Mouse (Mus musculus) heart, embryonic 11.5 days (tissue): ENCODE results near the gene Tpx2. TPM values are rescaled to one million over a fixed set of nuclear protein-coding genes. Genes with fewer than 3 reads are reported as not detected.
A peak's percentile ranks its signal among the peaks of the same experiment; 100 is the strongest.

Experiments
- ATAC-seq: fragments of 200-750 bp; cut with Nextera tagmentation; replicated peaks from 2 replicates; pipeline ENCODE4 v1.8.0; 2017; ENCODE audit warnings: moderate library complexity; ENCODE audit not compliant: insufficient number of reproducible peaks, low FRiP score, low TSS enrichment
- H3K27ac ChIP-seq: fragments of 300-500 bp; sonication (generic); 2 replicates; pipeline ENCODE4 v1.5.1; 2014; ENCODE audit warnings: mild to moderate bottlenecking, low read depth, low read length
- H3K27me3 ChIP-seq: fragments of 300-500 bp; sonication (generic); 2 replicates; pipeline ENCODE4 v1.6.1; 2014; ENCODE audit warnings: mild to moderate bottlenecking, low read length, mixed read lengths; ENCODE audit not compliant: control insufficient read depth, insufficient read depth
- H3K36me3 ChIP-seq: fragments of 300-500 bp; sonication (generic); 2 replicates; pipeline ENCODE4 v1.6.1; 2014; ENCODE audit warnings: mild to moderate bottlenecking, low read length, moderate library complexity, mixed read lengths; ENCODE audit not compliant: control insufficient read depth, insufficient read depth
- H3K4me1 ChIP-seq: fragments of 300-500 bp; sonication (generic); 2 replicates; pipeline ENCODE4 v1.6.1; 2014; ENCODE audit warnings: low read length; ENCODE audit not compliant: control insufficient read depth, insufficient read depth
- H3K4me2 ChIP-seq: fragments of 300-500 bp; sonication (generic); 2 replicates; pipeline ENCODE4 v1.6.1; 2014; ENCODE audit warnings: mild to moderate bottlenecking, moderate library complexity
- H3K4me3 ChIP-seq: fragments of 300-500 bp; sonication (generic); 2 replicates; pipeline ENCODE4 v1.5.1; 2014; ENCODE audit warnings: low read depth, low read length
- H3K9ac ChIP-seq: fragments of 300-500 bp; sonication (generic); 2 replicates; pipeline ENCODE4 v1.6.1; 2014; ENCODE audit warnings: mild to moderate bottlenecking, low read depth, low read length, moderate library complexity
- H3K9me3 ChIP-seq: fragments of 300-500 bp; sonication (generic); replicated peaks from 2 replicates; pipeline ENCODE4 v1.6.1; 2016; ENCODE audit warnings: low read length; ENCODE audit not compliant: control insufficient read depth
- WGBS: fragments of 180-500 bp; shearing (Covaris S2); extraction: QIAGEN DNeasy Blood & Tissue Kit; methylation state at CpG from one replicate; pipeline ENCODE4 v1.1.7; 2014; ENCODE audit not compliant: insufficient replicate concordance; 5-methylcytosine and 5-hydroxymethylcytosine counted together
- polyA plus RNA-seq: library from polyadenylated mRNA; unstranded; fragments of >200 nt; fragmentation: Nextera tagmentation; extraction: Ambion mirVana; gene quantifications from 2 replicates; pipeline ENCODE4 v1.2.1, GENCODE M21; 2014

The Tpx2 gene
- polyA plus RNA-seq, 1 experiment from 2014 or later = 88.3 TPM

DNA sequence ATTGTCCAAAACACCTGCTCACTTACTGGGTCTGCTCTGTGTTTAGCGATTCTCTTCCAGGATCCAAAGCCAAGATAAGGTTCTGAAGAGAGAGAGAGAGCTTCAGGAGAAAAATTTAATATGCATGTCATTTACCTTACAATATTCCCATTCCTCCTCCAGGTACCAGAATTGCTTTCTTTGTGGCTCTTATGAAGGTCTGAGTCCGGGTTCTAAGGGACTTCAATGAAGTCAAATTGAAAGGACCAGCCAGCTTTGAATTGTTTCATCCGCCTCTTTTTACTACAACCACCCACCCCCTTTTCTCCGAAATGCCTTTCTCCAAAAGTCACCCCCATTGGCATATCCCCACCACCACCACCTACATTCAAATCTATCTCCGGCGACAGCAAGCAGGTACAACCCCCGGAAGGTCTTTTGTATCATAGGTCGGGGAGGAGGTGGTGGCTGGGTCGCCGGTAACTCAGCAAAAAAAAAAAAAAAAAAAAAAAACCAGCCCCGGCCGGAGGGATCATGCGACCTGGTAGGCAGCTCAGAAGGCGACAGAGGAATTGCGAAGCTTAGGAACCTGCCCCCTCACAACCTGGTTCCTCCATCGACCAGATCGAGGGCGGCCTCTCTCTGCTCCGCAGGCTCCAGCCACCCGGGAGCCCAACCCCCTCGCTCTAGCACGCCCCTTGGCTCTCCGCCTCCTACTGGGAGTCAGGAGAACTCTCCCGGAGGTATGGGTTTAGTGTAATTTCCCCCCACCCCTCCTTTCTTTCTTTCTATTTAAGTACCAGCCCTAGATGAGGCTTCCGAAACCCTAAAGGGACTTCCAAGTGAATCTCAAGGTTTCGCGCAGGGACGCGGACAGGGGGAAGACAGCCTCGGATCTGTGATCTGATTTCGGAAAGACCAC lies 17.5 kb upstream of the Tpx2 start:
- Histone ChIP-seq H3K4me1 (peaks cover 40% of the 10 kb centered on the region), H3K27me3 (no peaks in the 10 kb centered on the region), H3K4me2 (peak overlapping the region; percentile 73), H3K27ac (peak overlapping the region; percentile 98), H3K36me3 (no peaks in the 10 kb centered on the region), H3K9ac (peak overlapping the region; percentile 96), H3K9me3 (no peaks in the 10 kb centered on the region), H3K4me3 (peak overlapping the region; percentile 71)
- peak; percentile 84 for ATAC-seq
- 2% methylated on average over 31 of the region's 31 CpGs for WGBS

DNA sequence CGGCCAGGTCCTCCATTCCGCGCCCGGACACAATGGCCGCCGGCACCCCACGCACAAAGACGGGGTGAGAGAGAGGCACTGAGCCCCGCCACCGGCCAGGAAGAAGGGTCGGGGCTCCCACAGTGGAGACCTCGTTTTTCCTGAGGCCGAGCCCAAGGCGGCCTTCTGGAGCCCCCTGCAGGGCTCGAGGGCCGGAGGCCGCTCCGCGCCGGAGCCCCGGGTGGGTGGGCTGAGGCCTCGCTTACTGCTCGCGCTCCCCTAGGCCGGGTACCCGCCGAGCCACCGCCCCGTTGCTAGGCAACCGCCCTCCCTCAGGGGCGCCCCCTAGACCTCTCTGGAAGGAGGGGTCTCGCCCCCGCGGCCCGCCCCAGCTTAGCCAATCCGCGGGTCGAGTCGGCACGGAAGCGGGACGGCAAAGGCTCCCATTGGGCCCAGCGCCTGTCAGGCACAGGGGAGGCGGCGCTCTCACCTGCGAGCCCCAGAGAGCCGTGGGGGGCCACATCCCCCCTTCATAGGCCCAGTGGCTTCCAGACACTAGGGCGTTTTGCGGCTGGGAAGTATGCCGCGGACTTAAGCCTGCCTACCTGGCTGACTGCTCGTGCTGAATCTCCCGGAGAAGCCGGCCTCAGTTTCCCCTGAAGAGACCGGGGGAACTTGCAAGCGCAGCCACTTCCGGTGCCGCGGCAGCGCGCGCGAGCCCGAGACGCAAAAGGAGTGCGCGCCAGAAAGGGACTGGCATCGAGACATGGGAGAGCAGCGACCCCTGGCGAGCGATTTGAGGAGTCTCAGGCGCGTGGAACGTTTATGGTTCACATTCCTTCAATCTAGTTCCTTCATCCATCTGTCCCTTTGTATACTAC lies 16.5 kb upstream of the Tpx2 start, which contains the start of gene Bcl2l1:
Gene Bcl2l1 (minus strand): TSS at position 710 of the 860 bp plus-strand sequence.
- Histone ChIP-seq H3K27me3 (no peaks in the 10 kb centered on the region), H3K9ac (peak within 1 kb of the TSS; percentile 96), H3K4me1 (peaks cover 36% of the 10 kb centered on the region), H3K27ac (peak within 1 kb of the TSS; percentile 98), H3K36me3 (no peaks in the 10 kb centered on the region), H3K9me3 (no peaks in the 10 kb centered on the region), H3K4me2 (peak within 1 kb of the TSS; percentile 73), H3K4me3 (peak within 1 kb of the TSS; percentile 71)
- under 1% methylated on average over 65 of the region's 74 CpGs for WGBS
- peak; percentile 95 for ATAC-seq

DNA sequence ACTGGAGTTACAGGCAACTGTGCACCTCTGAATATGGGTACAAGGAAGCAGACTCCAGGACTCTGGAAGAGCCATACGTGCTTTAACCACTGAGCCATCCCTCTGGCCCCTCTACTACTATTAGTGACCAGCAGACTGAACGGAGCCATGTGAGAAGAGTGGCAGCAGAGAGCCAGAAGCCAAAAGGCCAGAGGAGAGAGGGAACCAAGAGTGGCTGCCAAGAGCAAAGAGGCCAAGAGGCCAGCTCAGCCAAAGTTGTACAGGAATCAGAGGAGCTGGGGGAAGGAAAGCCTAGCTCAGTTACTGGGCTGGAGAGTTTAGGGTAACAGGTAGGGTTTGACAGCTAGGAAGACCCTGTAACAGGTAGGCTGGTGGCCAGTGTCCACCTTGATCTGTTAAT lies 8.5 kb upstream of the Tpx2 start:
- 72% methylated on average over 2 of the region's 2 CpGs for WGBS
- no peaks in the 10 kb centered on the region for H3K27me3 ChIP-seq
- no peaks in the 10 kb centered on the region for H3K4me1 ChIP-seq
- H3K36me3 ChIP-seq = no peaks in the 10 kb centered on the region
- no peaks in the 10 kb centered on the region for H3K9me3 ChIP-seq
- no peak overlapping the region for H3K4me3 ChIP-seq
- no peak overlapping the region for H3K4me2 ChIP-seq
- H3K27ac ChIP-seq = no peak overlapping the region
- no peak for ATAC-seq
- no peak overlapping the region for H3K9ac ChIP-seq

DNA sequence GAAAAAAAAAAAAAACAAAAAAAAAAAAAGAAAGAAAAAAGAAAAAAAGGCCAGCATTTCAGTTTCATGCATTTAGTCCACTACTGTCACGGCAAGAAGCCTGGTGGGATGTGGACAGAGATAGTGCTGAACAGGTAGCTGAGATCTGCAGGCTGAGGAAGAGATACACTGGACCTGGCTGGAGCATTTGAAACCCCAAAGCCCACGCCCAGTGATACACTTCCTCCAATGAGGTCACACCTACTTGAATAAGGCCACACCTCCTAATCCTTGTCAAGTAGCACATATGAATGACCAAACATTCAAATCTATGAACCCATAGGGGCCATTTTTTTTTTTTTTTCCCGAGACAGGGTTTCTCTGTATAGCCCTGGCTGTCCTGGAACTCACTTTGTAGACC lies 5.0 kb upstream of the Tpx2 start:
- Histone ChIP-seq H3K4me1 (no peaks in the 10 kb centered on the region), H3K27me3 (no peaks in the 10 kb centered on the region), H3K27ac (no peak overlapping the region), H3K4me3 (no peak overlapping the region), H3K4me2 (no peak overlapping the region), H3K9me3 (no peaks in the 10 kb centered on the region), H3K36me3 (no peaks in the 10 kb centered on the region), H3K9ac (no peak overlapping the region)
- ATAC-seq = no peak
- 52% methylated on average over 3 of the region's 3 CpGs for WGBS

DNA sequence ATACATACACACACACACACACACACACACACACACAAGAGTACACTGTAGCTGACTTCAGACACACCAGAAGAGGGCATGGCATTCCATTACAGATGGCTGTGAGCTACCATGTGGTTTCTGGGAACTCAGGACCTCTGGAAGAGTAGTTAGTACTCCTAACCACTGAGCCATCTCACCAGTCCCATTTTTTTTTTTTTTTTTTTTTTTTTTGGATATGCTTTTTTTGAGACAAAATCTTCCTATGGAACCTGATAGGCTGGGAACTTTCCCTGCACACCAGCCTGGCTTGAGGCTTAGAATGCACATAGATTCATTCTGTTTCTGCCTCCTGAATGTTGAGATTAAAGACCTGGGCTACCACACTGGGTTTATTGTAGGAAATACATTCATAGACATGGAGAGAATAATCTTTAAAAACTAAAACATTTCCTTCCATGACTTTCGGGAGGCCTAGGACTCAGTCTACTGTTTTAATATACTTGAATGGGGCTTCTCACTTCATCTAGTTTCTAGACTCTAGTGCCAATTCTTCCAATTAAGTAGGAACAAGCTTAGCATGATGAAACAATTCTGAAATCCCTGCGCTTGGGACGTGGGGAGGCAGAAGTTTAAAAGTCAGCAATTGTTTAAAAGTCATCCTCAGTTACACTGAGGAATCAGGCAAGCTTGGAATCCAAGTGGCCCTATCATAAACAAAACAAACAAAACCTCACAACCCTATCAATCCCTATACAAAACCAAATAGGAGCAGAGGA lies 528 bp upstream of the Tpx2 start:
- peak overlapping the region; percentile 25; the same call in 1 of the 2 replicates for H3K4me3 ChIP-seq
- H3K4me1 ChIP-seq = peaks cover 15% of the 10 kb centered on the region
- peak overlapping the region; percentile 60 for H3K4me2 ChIP-seq
- ATAC-seq = no peak
- H3K27ac ChIP-seq = no peak overlapping the region
- H3K27me3 ChIP-seq = no peaks in the 10 kb centered on the region
- 15% methylated on average over 3 of the region's 3 CpGs for WGBS
- peak overlapping the region; percentile 50; the same call in 1 of the 2 replicates for H3K9ac ChIP-seq
- no peaks in the 10 kb centered on the region for H3K9me3 ChIP-seq
- 0 out of 2 replicates have a peak, but pooled peaks cover 2% of the 10 kb centered on the region for H3K36me3 ChIP-seq

DNA sequence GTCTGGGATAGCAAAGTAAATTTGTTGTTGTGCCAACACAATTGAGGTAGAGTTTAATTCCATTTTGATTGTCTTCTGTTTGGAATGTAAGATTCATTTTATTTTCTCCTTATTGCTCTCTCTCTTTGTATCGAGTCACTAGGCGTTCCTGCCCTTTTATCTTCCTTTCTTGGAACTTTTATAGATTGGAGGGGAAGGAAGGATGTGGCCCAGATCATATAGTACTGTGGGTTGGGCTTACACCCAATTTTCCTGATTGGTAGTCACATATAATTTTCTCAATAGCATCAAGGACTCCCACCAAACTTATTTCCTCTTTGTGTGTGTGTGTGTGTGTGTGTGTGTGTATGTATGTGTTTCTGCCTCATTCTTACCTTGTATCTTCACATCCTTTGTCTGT lies 702 bp downstream of the Tpx2 start:
- Histone ChIP-seq H3K27ac (peak overlapping the region; percentile 41), H3K4me2 (peak overlapping the region; percentile 51), H3K4me1 (peaks cover 15% of the 10 kb centered on the region), H3K9me3 (no peaks in the 10 kb centered on the region), H3K36me3 (0 out of 2 replicates have a peak, but pooled peaks cover 2% of the 10 kb centered on the region), H3K4me3 (peak overlapping the region; percentile 57), H3K27me3 (no peaks in the 10 kb centered on the region), H3K9ac (peak overlapping the region; percentile 69)
- WGBS = 0% methylated on average over 2 of the region's 2 CpGs
- ATAC-seq = no peak

DNA sequence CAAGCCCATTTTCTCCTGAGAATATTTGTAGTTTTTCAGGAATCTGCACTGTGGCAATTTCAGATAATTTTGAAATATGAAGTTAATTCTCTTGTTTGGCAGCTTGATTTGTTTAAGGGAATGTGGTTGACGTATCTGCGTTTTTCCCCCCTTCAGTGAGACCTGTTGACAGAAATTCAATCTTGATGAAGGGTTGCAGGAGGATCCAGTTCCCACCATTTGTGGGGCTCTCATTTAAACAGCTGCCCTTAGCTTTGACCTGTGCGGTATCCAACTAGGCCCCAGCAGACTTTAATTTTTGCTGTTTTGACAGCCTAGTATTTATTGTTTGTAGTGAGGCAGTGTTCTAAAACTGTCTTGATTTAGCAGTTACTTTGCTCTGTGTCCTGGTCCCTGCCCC lies 11.7 kb downstream of the Tpx2 start:
- no peak overlapping the region for H3K27ac ChIP-seq
- no peak overlapping the region for H3K4me3 ChIP-seq
- H3K4me1 ChIP-seq = 0 out of 2 replicates have a peak, but pooled peaks cover 4% of the 10 kb centered on the region
- no peak for ATAC-seq
- H3K36me3 ChIP-seq = peaks cover 20% of the 10 kb centered on the region
- H3K4me2 ChIP-seq = no peak overlapping the region
- WGBS = 67% methylated on average over 3 of the region's 3 CpGs
- no peaks in the 10 kb centered on the region for H3K27me3 ChIP-seq
- H3K9me3 ChIP-seq = no peaks in the 10 kb centered on the region
- no peak overlapping the region for H3K9ac ChIP-seq

DNA sequence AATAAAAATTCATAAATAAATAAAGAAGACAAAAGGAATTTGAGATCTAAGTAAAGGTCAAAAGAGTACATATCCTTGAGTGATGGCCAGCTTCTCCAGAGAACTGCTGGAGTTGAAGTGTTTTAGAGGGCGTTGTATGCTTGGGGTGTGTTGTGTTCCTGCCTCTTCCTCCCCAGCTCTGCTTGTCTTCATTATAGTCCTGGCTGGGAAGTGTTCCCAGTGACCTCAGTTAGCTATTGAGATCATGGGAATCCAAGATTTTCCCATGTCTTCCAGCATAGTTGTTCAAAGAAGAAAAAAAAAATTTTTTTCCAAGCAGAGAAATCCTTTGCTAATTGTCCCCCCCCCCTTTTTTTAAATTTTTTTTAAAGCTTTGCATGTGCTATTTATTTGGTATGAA lies 14.1 kb downstream of the Tpx2 start:
- Histone ChIP-seq H3K9ac (no peak overlapping the region), H3K36me3 (peaks cover 15% of the 10 kb centered on the region), H3K4me2 (no peak overlapping the region), H3K27ac (no peak overlapping the region), H3K4me3 (no peak overlapping the region), H3K27me3 (no peaks in the 10 kb centered on the region), H3K4me1 (0 out of 2 replicates have a peak, but pooled peaks cover 4% of the 10 kb centered on the region), H3K9me3 (no peaks in the 10 kb centered on the region)
- ATAC-seq = no peak
- 100% methylated on average over 1 of the region's 1 CpGs for WGBS
